Mouse (Mus musculus) E14TG2a.4 (cell line): ENCODE measurements around the gene Mrpl4.

Experiments used
- CTCF ChIP-seq: conservative IDR thresholded peaks from 2 replicates; pipeline ENCODE4 v1.5.1; 2014; ENCODE audit warnings: low read length
- POU5F1 ChIP-seq: IDR thresholded peaks from 2 replicates; pipeline ENCODE4 v1.6.1; 2014; ENCODE audit warnings: low read length, borderline replicate concordance

DNA sequence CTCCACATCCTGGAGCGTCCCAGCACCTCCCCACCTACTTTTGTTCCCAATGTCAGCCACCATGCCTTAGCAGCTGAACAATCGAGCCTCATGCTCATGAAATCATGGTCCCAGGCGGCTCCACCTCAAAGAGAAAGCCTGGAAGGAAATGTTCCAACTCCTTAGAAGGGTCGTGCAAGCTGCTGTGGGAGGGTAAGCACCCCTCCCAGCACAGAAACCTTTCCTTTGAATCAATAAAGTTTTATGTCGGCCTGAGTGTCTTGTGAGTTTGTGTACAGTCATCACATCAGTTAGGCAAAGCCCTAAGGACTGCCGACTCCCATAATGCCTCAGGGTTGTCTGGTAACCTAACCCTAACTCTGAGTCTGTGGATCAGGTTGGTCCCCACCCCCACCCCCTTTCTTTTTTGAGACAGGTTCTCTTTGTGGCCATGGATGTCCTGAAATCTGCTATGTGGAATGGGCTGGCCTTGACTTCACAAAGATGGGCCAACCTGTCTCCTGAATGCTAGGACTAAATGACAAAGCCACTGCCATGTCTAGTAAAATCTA lies 26.1 kb downstream of the Mrpl4 start:
- no peak for TF ChIP-seq CTCF
- TF ChIP-seq POU5F1 = no peak
